Mouse (Mus musculus): ENCODE measurements around the gene Nt5dc1. TPM values are rescaled to one million over a fixed set of nuclear protein-coding genes. Genes with fewer than 3 reads are reported as not detected.

Nt5dc1 gene
- total RNA-seq, 2 experiments from 2014 or later = 4.4 to 4.8 TPM

GRCm38 (mm10) chr10:34249594-34249993 lies 168.8 kb downstream of the Nt5dc1 start:
- no peak for DNase-seq

DNA sequence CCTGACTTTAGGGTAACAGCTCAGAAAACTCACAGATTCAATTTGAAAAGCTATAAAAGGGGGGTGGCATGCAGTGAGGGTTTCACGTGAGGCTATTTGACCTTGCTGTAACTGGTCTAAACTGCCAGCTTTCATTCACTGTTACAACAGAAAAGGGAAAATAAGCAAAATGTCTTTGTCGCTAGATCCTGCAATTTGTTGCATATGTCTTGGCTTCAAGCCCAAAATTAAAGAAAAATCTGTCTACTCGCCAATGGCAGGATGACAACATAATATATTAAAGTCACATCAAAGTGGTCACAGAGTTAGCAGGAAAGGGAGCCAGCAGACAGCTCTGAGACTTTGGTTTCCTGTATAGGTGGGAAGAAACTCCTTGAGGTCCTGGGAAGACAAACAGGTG lies 170.6 kb downstream of the Nt5dc1 start:
- DNase-seq = no peak
- intact Hi-C loops (cut with DNase I) = no loop called here

More at GRCm38 (mm10) chr10:34249594-34249993, 168.8 kb downstream of the Nt5dc1 start:
- intact Hi-C loops (cut with DNase I) = no loop called here

DNA sequence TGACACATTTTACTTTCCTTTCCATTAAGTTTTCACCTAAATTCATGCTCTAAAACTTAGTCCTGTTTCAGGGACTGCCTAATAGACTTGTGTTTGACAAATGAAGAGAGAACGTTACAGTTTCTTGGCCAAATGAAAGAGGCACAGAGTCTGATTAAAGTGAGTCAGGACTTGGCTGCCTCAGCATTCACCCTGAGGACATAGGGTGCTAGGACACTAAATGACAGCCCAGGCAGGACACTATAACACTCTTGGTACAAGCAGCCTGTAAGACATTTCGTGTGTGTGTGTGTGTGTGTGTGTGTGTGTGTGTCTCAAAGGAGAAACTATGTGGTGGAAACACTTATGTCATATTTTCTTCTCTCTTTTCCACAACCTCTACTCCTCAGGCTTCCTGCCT lies 172.2 kb downstream of the Nt5dc1 start:
- intact Hi-C loops (cut with DNase I) = no loop called here
- no peak for DNase-seq

DNA sequence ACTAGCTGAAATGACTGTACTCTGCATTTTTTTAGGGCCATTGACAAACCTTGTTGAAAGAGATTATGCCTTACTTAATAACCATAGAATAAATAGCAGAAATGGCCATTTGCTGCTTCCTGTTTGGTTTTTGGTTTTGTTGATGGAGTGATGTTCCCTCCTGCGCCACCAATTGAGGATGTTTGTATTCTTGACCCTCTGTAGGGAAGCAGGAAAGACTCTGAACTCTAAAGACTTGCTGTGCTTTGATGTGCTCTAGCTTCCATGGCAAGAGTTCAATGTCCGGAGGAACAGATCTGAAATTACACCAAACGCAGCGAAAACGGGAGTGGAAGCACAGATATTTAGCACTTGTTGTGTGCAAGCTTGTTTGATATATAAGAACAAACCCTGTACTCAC lies 173.6 kb downstream of the Nt5dc1 start:
- intact Hi-C loops (cut with DNase I) = no loop called here
- DNase-seq = no peak

GRCm38 (mm10) chr10:34238536-34238935 lies 179.8 kb downstream of the Nt5dc1 start:
- intact Hi-C loops (cut with DNase I) = loop anchor here (10.0 kb wide), 1 partner anchor 204 kb away; the partner anchor contains the start of gene Trappc3l

More at GRCm38 (mm10) chr10:34238536-34238935, 179.8 kb downstream of the Nt5dc1 start:
- DNase-seq = no peak

Other genes with a start within 250 kb of the Nt5dc1 start
- 1 to 10 TPM; 3.5 to 4.5 TPM for gene Dse, start 210.8 kb downstream of the Nt5dc1 start, total RNA-seq (2021)
- 10 to 100 TPM; 47.4 to 49.4 TPM for gene Tspyl1, start 136.4 kb downstream of the Nt5dc1 start, total RNA-seq (2021)
- 1 to 10 TPM in 1 of 2 experiments, under 1 TPM in 1; 0.99 to 1.3 TPM for gene Tspyl4, start 121.1 kb downstream of the Nt5dc1 start, total RNA-seq (2021)
- gene Col10a1, start 28.6 kb downstream of the Nt5dc1 start, total RNA-seq (2021) = not detected
- 1 to 10 TPM in 1 of 2 experiments, under 1 TPM in 1; 0.69 to 1.1 TPM for gene Frk, start 64.8 kb upstream of the Nt5dc1 start, total RNA-seq (2021)